Mouse (Mus musculus): ENCODE results near the gene Map2k7. TPM values are rescaled to one million over a fixed set of nuclear protein-coding genes. Genes with fewer than 3 reads are reported as not detected.

The Map2k7 gene
- 10 to 100 TPM; 44.6 to 59.4 TPM for total RNA-seq (2023)

GRCm38 (mm10) chr8:4238434-4239192 lies at the start of gene Map2k7, which contains the start of gene Gm49320:
Gene Map2k7, plus strand, starts transcription at chr8:4238740.
Gene Gm49320, plus strand, starts transcription at chr8:4238865.

GRCm38 (mm10) chr8:4216791-4217621 lies 21.5 kb upstream of the Map2k7 start, which contains the start of gene Prr36:
Gene Prr36, minus strand, starts transcription at chr8:4217459.

GRCm38 (mm10) chr8:4226739-4227347 lies 11.7 kb upstream of the Map2k7 start, which contains the start of gene Lrrc8e:
Gene Lrrc8e, plus strand, starts transcription at chr8:4226827.

GRCm38 (mm10) chr8:4247951-4248540 lies 9.5 kb downstream of the Map2k7 start, which contains the start of gene Tgfbr3l:
Gene Tgfbr3l, plus strand, starts transcription at chr8:4248214.

GRCm38 (mm10) chr8:4252934-4253841 lies 14.6 kb downstream of the Map2k7 start, which contains the start of gene Snapc2:
Gene Snapc2, plus strand, starts transcription at chr8:4253080.

GRCm38 (mm10) chr8:4259125-4259804 lies 20.7 kb downstream of the Map2k7 start, which contains the start of gene Ctxn1:
Gene Ctxn1, minus strand, starts transcription at chr8:4259274.

GRCm38 (mm10) chr8:4275275-4276110 lies 37.0 kb downstream of the Map2k7 start, which contains the start of gene Timm44:
Gene Timm44, minus strand, starts transcription at chr8:4275913.

Other genes starting within 250 kb of the Map2k7 start
- not detected for gene Cd209f, start 132.9 kb upstream of the Map2k7 start, total RNA-seq (2023)
- not detected for gene Cd209g, start 104.6 kb upstream of the Map2k7 start, total RNA-seq (2023)
- 10 to 100 TPM; 11.0 to 13.2 TPM for gene Evi5l, start 72.2 kb upstream of the Map2k7 start, total RNA-seq (2023)
- under 1 TPM; 0.40 to 0.47 TPM for gene Prr36, start 21.3 kb upstream of the Map2k7 start, total RNA-seq (2023)
- not detected for gene Lrrc8e, start 11.9 kb upstream of the Map2k7 start, total RNA-seq (2023)
- 1 to 10 TPM in 1 of 2 experiments, under 1 TPM in 1; 0.64 to 1.0 TPM for gene Gm49320, start 125 bp downstream of the Map2k7 start, total RNA-seq (2023)
- 1 to 10 TPM; 5.1 to 6.2 TPM for gene Tgfbr3l, start 9.5 kb downstream of the Map2k7 start, total RNA-seq (2023)
- 10 to 100 TPM; 13.9 to 14.1 TPM for gene Snapc2, start 14.3 kb downstream of the Map2k7 start, total RNA-seq (2023)
- gene Ctxn1, start 20.5 kb downstream of the Map2k7 start, total RNA-seq (2023) = under 1 TPM in 1 of 2 experiments, not detected in 1; 0.42 TPM
- gene Timm44, start 37.2 kb downstream of the Map2k7 start, total RNA-seq (2023) = 10 to 100 TPM; 24.4 to 34.6 TPM
- 10 to 100 TPM in 1 of 2 experiments, 1 to 10 TPM in 1; 9.7 to 13.6 TPM for gene Ccl25, start 86.5 kb downstream of the Map2k7 start, total RNA-seq (2023)
- 10 to 100 TPM; 63.5 to 73.2 TPM for gene Elavl1, start 86.7 kb downstream of the Map2k7 start, total RNA-seq (2023)

All from neutrophil, adult 59 days (primary cell).